Mouse (Mus musculus): ENCODE results near the gene Tnxb.
"Not testable (repeated sequence)": the region's sequence is repeated elsewhere in the genome, so short reads cannot be mapped to it uniquely, and the experiment has no call there.

Tnxb gene

GRCm38 (mm10) chr17:34737466-34737865, 67.1 kb downstream of the Tnxb start:
- DNase-seq (ENCODE audit: low spot score): not testable (repeated sequence)

- DNase-seq (ENCODE audit: low spot score): not testable (repeated sequence)
These were observed 69.4 kb downstream of the Tnxb start for GRCm38 (mm10) chr17:34739708-34740107.

GRCm38 (mm10) chr17:34740280-34740679, 69.9 kb downstream of the Tnxb start:
- no peak for DNase-seq (ENCODE audit: low spot score)

GRCm38 (mm10) chr17:34743719-34744118, 73.4 kb downstream of the Tnxb start, which contains the start of gene C4b:
Gene C4b, minus strand, starts transcription at chr17:34743882.
- DNase-seq (ENCODE audit: low spot score): peak; percentile 58

- peak; percentile 32 for DNase-seq (ENCODE audit: low spot score)
These were observed 73.9 kb downstream of the Tnxb start for GRCm38 (mm10) chr17:34744206-34744605.

- not testable (repeated sequence) for DNase-seq (ENCODE audit: low spot score)
These were observed 74.3 kb downstream of the Tnxb start for GRCm38 (mm10) chr17:34744611-34745010.

- not testable (repeated sequence) for DNase-seq (ENCODE audit: low spot score)
These were observed 74.8 kb downstream of the Tnxb start for GRCm38 (mm10) chr17:34745166-34745565.

- DNase-seq (ENCODE audit: low spot score): peak; percentile 23
These were observed 76.2 kb downstream of the Tnxb start for GRCm38 (mm10) chr17:34746531-34746930.

- DNase-seq (ENCODE audit: low spot score): peak; percentile 39
These were observed 91.1 kb downstream of the Tnxb start for GRCm38 (mm10) chr17:34761471-34761870.
